Mouse (Mus musculus): ENCODE measurements around the gene Fam151b. TPM values are rescaled to one million over a fixed set of nuclear protein-coding genes. Genes with fewer than 3 reads are reported as not detected.

Fam151b gene
- polyA plus RNA-seq, 2 experiments, result 0.43 to 4.2 TPM

GRCm38 (mm10) chr13:92419630-92420029, 64.2 kb downstream of the Fam151b start:
- no peak overlapping the region for H3K4me2 ChIP-seq (replicated peaks; ENCODE audit: low read depth, low read length, severe bottlenecking)
- no peak overlapping the region for H3K9ac ChIP-seq (ENCODE audit: low read depth, low read length, severe bottlenecking)
- H3K27ac ChIP-seq (replicated peaks; ENCODE audit: low read depth, low read length), result no peak overlapping the region
- TF ChIP-seq POLR2A (IDR thresholded peaks at IDR 0.05; ENCODE audit: borderline replicate concordance, extremely low read depth, insufficient read depth, insufficient read length), result no peak
- H3K9me3 ChIP-seq (ENCODE audit: control insufficient read depth, low read length), result no peaks in the 10 kb centered on the region
- no peaks in the 10 kb centered on the region for H3K4me1 ChIP-seq (ENCODE audit: control insufficient read depth, insufficient read depth, low read length)
- ATAC-seq (ENCODE audit: low FRiP score, low read depth) (no peak), DNase-seq (ENCODE audit: low spot score) (no peak)
- 86% methylated on average over 11 of the region's 11 CpGs for WGBS
- H3K4me3 ChIP-seq (replicated peaks; ENCODE audit: low read length), result no peak overlapping the region
- H3K27me3 ChIP-seq (ENCODE audit: control insufficient read depth, insufficient read depth, low read length), result 0 out of 2 replicates have a peak, but pooled peaks cover 1% of the 10 kb centered on the region
- H3K36me3 ChIP-seq (ENCODE audit: control insufficient read depth, insufficient read depth, low read length), result no peaks in the 10 kb centered on the region

GRCm38 (mm10) chr13:92410486-92410885, 73.3 kb downstream of the Fam151b start:
- Histone ChIP-seq H3K9me3 (ENCODE audit: control insufficient read depth, low read length) (no peaks in the 10 kb centered on the region), H3K4me3 (replicated peaks; ENCODE audit: low read length) (no peak overlapping the region), H3K27me3 (ENCODE audit: control insufficient read depth, insufficient read depth, low read length) (no peaks in the 10 kb centered on the region), H3K9ac (ENCODE audit: low read depth, low read length, severe bottlenecking) (no peak overlapping the region), H3K27ac (replicated peaks; ENCODE audit: low read depth, low read length) (no peak overlapping the region), H3K4me2 (replicated peaks; ENCODE audit: low read depth, low read length, severe bottlenecking) (no peak overlapping the region), H3K36me3 (ENCODE audit: control insufficient read depth, insufficient read depth, low read length) (no peaks in the 10 kb centered on the region), H3K4me1 (ENCODE audit: control insufficient read depth, insufficient read depth, low read length) (no peaks in the 10 kb centered on the region)
- ATAC-seq (ENCODE audit: low FRiP score, low read depth) (no peak), DNase-seq (ENCODE audit: low spot score) (no peak)
- TF ChIP-seq POLR2A (IDR thresholded peaks at IDR 0.05; ENCODE audit: borderline replicate concordance, extremely low read depth, insufficient read depth, insufficient read length), result no peak
- WGBS, result 80% methylated on average over 2 of the region's 2 CpGs

- ATAC-seq (ENCODE audit: low FRiP score, low read depth) (no peak), DNase-seq (ENCODE audit: low spot score) (no peak)
- no peak overlapping the region for H3K4me3 ChIP-seq (replicated peaks; ENCODE audit: low read length)
- no peaks in the 10 kb centered on the region for H3K36me3 ChIP-seq (ENCODE audit: control insufficient read depth, insufficient read depth, low read length)
- no peak for TF ChIP-seq POLR2A (IDR thresholded peaks at IDR 0.05; ENCODE audit: borderline replicate concordance, extremely low read depth, insufficient read depth, insufficient read length)
- no peak overlapping the region for H3K4me2 ChIP-seq (replicated peaks; ENCODE audit: low read depth, low read length, severe bottlenecking)
- H3K27ac ChIP-seq (replicated peaks; ENCODE audit: low read depth, low read length), result no peak overlapping the region
- no peaks in the 10 kb centered on the region for H3K27me3 ChIP-seq (ENCODE audit: control insufficient read depth, insufficient read depth, low read length)
- H3K9ac ChIP-seq (ENCODE audit: low read depth, low read length, severe bottlenecking), result no peak overlapping the region
- no peaks in the 10 kb centered on the region for H3K4me1 ChIP-seq (ENCODE audit: control insufficient read depth, insufficient read depth, low read length)
- WGBS, result 67% methylated on average over 3 of the region's 3 CpGs
- H3K9me3 ChIP-seq (ENCODE audit: control insufficient read depth, low read length), result no peaks in the 10 kb centered on the region
Observed at GRCm38 (mm10) chr13:92403496-92403895, 80.3 kb downstream of the Fam151b start.

- no peaks in the 10 kb centered on the region for H3K27me3 ChIP-seq (ENCODE audit: control insufficient read depth, insufficient read depth, low read length)
- H3K4me1 ChIP-seq (ENCODE audit: control insufficient read depth, insufficient read depth, low read length), result no peaks in the 10 kb centered on the region
- H3K27ac ChIP-seq (replicated peaks; ENCODE audit: low read depth, low read length), result no peak overlapping the region
- no peaks in the 10 kb centered on the region for H3K9me3 ChIP-seq (ENCODE audit: control insufficient read depth, low read length)
- ATAC-seq (ENCODE audit: low FRiP score, low read depth), result no peak
- H3K9ac ChIP-seq (ENCODE audit: low read depth, low read length, severe bottlenecking), result no peak overlapping the region
- no peak overlapping the region for H3K4me3 ChIP-seq (replicated peaks; ENCODE audit: low read length)
- no peak overlapping the region for H3K4me2 ChIP-seq (replicated peaks; ENCODE audit: low read depth, low read length, severe bottlenecking)
- DNase-seq (ENCODE audit: low spot score), result no peak
- H3K36me3 ChIP-seq (ENCODE audit: control insufficient read depth, insufficient read depth, low read length), result no peaks in the 10 kb centered on the region
- TF ChIP-seq POLR2A (IDR thresholded peaks at IDR 0.05; ENCODE audit: borderline replicate concordance, extremely low read depth, insufficient read depth, insufficient read length), result no peak
- WGBS, result 60% methylated on average over 2 of the region's 2 CpGs
Observed at GRCm38 (mm10) chr13:92402063-92402462, 81.8 kb downstream of the Fam151b start.

Other genes starting within 250 kb of the Fam151b start
- not detected in 2 replicates for gene Gm20379, start 178.0 kb downstream of the Fam151b start, polyA plus RNA-seq (2012; rRNA removed)
- gene Gm20379, start 178.0 kb downstream of the Fam151b start, polyA plus RNA-seq (2014; fragmentation: Nextera tagmentation; extraction: Ambion mirVana), result 1.0 and 1.1 TPM in 2 replicates
- 8.0 and 10.9 TPM in 2 replicates for gene Dhfr, start 129.3 kb downstream of the Fam151b start, polyA plus RNA-seq (2012; rRNA removed)
- 11.7 and 12.7 TPM in 2 replicates for gene Dhfr, start 129.3 kb downstream of the Fam151b start, polyA plus RNA-seq (2014; fragmentation: Nextera tagmentation; extraction: Ambion mirVana)
- 18.9 and 26.2 TPM in 2 replicates for gene Msh3, start 129.0 kb downstream of the Fam151b start, polyA plus RNA-seq (2012; rRNA removed)
- gene Msh3, start 129.0 kb downstream of the Fam151b start, polyA plus RNA-seq (2014; fragmentation: Nextera tagmentation; extraction: Ambion mirVana), result 25.2 and 29.3 TPM in 2 replicates
- 0.09 TPM in 2 replicates for gene Ankrd34b, start 58.1 kb downstream of the Fam151b start, polyA plus RNA-seq (2012; rRNA removed)
- gene Ankrd34b, start 58.1 kb downstream of the Fam151b start, polyA plus RNA-seq (2014; fragmentation: Nextera tagmentation; extraction: Ambion mirVana), result 0.08 and 0.10 TPM in 2 replicates
- gene Zfyve16, start 46.9 kb upstream of the Fam151b start, polyA plus RNA-seq (2012; rRNA removed), result 14.4 and 15.4 TPM in 2 replicates
- gene Zfyve16, start 46.9 kb upstream of the Fam151b start, polyA plus RNA-seq (2014; fragmentation: Nextera tagmentation; extraction: Ambion mirVana), result 14.5 and 14.8 TPM in 2 replicates
- not detected in 2 replicates for gene Spz1, start 92.2 kb upstream of the Fam151b start, polyA plus RNA-seq (2012; rRNA removed)
- not detected in 2 replicates for gene Spz1, start 92.2 kb upstream of the Fam151b start, polyA plus RNA-seq (2014; fragmentation: Nextera tagmentation; extraction: Ambion mirVana)
- 25.9 and 31.2 TPM in 2 replicates for gene Serinc5, start 127.1 kb upstream of the Fam151b start, polyA plus RNA-seq (2012; rRNA removed)
- 10.9 and 13.8 TPM in 2 replicates for gene Serinc5, start 127.1 kb upstream of the Fam151b start, polyA plus RNA-seq (2014; fragmentation: Nextera tagmentation; extraction: Ambion mirVana)

Data from limb, embryonic 14.5 days (tissue).